Mouse (Mus musculus) heart, embryonic 14.5 days (tissue): ENCODE measurements at regions not wholly inside any gene's neighbourhood (a gene's known extent, or its start where the extent isn't known, plus 50 kb on each side); places are given as distances from the start of the nearest gene placed in this dataset.

Experiments
- ATAC-seq: fragments of 200-750 bp; cut with Nextera tagmentation; 2 replicates; pipeline ENCODE4 v1.8.0; 2017; ENCODE audit warnings: low read depth, moderate TSS enrichment; ENCODE audit not compliant: insufficient number of reproducible peaks, insufficient read depth, low FRiP score
- H3K27ac ChIP-seq, 2 experiments: fragments of 200-500 bp in 1 of 2; fragments of 300-500 bp in 1 of 2; sonication (generic) in 1 of 2; replicated peaks in 1 of 2; 2 replicates each; pipeline ENCODE4 v1.5.1; 2012 to 2014; ENCODE audit warnings: low read depth in 2 of 2, low read length in 2 of 2, control low read depth in 1 of 2, mild to moderate bottlenecking in 1 of 2, mixed read lengths in 1 of 2; ENCODE audit not compliant: control insufficient read depth in 1 of 2, insufficient read depth in 1 of 2
- H3K27me3 ChIP-seq: fragments of 300-500 bp; sonication (generic); 2 replicates; pipeline ENCODE4 v1.6.1; 2014; ENCODE audit warnings: mild to moderate bottlenecking, low read length, control low read depth; ENCODE audit not compliant: control insufficient read depth, insufficient read depth
- H3K36me3 ChIP-seq: fragments of 300-500 bp; sonication (generic); 2 replicates; pipeline ENCODE4 v1.6.1; 2014; ENCODE audit warnings: mild to moderate bottlenecking, control low read depth, low read length, mixed read lengths; ENCODE audit not compliant: control insufficient read depth, insufficient read depth
- H3K4me1 ChIP-seq, 2 experiments: fragments of 200-500 bp in 1 of 2; fragments of 300-500 bp in 1 of 2; sonication (generic) in 1 of 2; 2 replicates each; pipeline ENCODE4 v1.6.1; 2012 to 2014; ENCODE audit warnings: low read length in 2 of 2, control low read depth in 1 of 2, mixed read lengths in 1 of 2; ENCODE audit not compliant: control insufficient read depth in 2 of 2, insufficient read depth in 2 of 2
- H3K4me2 ChIP-seq: fragments of 300-500 bp; sonication (generic); 2 replicates; pipeline ENCODE4 v1.6.1; 2014; ENCODE audit warnings: mild to moderate bottlenecking, low read length
- H3K4me3 ChIP-seq, 2 experiments: fragments of 200-500 bp in 1 of 2; fragments of 300-500 bp in 1 of 2; sonication (generic) in 1 of 2; 2 replicates each; pipeline ENCODE4 v1.5.1; 2012 to 2014; ENCODE audit warnings: low read length in 2 of 2, mild to moderate bottlenecking in 2 of 2, control low read depth in 1 of 2, low read depth in 1 of 2, moderate library complexity in 1 of 2; ENCODE audit not compliant: control insufficient read depth in 1 of 2, insufficient read depth in 1 of 2
- H3K9ac ChIP-seq: fragments of 300-500 bp; sonication (generic); 2 replicates; pipeline ENCODE4 v1.6.1; 2014; ENCODE audit warnings: mild to moderate bottlenecking, low read length
- H3K9me3 ChIP-seq: fragments of 300-500 bp; sonication (generic); 2 replicates; pipeline ENCODE4 v1.6.1; 2016; ENCODE audit warnings: low read length, control low read depth; ENCODE audit not compliant: control insufficient read depth
- WGBS: fragments of 180-500 bp; shearing (Covaris S2); extraction: QIAGEN DNeasy Blood & Tissue Kit; methylation state at CpG from one replicate; pipeline ENCODE4 v1.1.7; 2014; 5-methylcytosine and 5-hydroxymethylcytosine counted together

- Histone ChIP-seq H3K4me2 (no peak overlapping the region), H3K9me3 (no peaks in the 10 kb centered on the region), H3K4me1 (peaks cover 0 to 4% of the 10 kb centered on the region in 2 experiments; a peak in 2 of 4 replicates), H3K36me3 (no peaks in the 10 kb centered on the region), H3K4me3 (no peak overlapping the region), H3K27ac (no peak overlapping the region), H3K9ac (no peak overlapping the region), H3K27me3 (no peaks in the 10 kb centered on the region)
- ATAC-seq: no peak
- 64% methylated on average over 5 of the region's 5 CpGs for WGBS
Observed at GRCm38 (mm10) chr2:61497930-61498329, 80.5 kb upstream of the Tank start.

DNA sequence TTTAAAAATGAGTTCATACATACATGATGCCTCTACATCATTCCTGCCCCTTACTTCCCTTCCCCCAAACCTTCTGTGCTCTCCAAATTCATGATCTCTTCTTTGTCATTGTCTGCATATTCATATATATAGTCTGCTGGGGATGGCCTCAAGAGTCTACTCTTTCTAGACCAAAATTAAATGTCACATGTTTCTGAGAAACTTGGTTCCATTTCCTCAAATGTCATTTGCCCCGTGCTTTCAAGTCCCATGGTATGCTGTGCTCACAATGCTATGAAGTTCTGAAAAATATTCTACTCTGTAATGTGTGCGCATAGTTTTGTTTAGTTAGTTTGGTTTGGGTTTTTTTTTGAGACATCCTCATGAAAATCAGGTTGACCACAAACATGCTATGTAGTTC, 81.4 kb upstream of the Tank start:
- Histone ChIP-seq H3K27ac (no peak overlapping the region), H3K36me3 (no peaks in the 10 kb centered on the region), H3K27me3 (no peaks in the 10 kb centered on the region), H3K4me1 (peaks cover 0 to 4% of the 10 kb centered on the region in 2 experiments; a peak in 2 of 4 replicates), H3K9me3 (no peaks in the 10 kb centered on the region), H3K4me3 (no peak overlapping the region), H3K9ac (no peak overlapping the region), H3K4me2 (no peak overlapping the region)
- 83% methylated on average over 2 of the region's 2 CpGs for WGBS
- no peak for ATAC-seq

GRCm38 (mm10) chr2:61493918-61494712, 84.3 kb upstream of the Tank start:
- H3K4me2 ChIP-seq: peak overlapping the region; percentile 35; the same call in 1 of the 2 replicates
- H3K4me3 ChIP-seq: no peak overlapping the region
- no peaks in the 10 kb centered on the region for H3K27me3 ChIP-seq
- no peak overlapping the region for H3K9ac ChIP-seq
- 0 out of 4 replicates have a peak overlapping the region, but pooled peaks of 1 of the 2 experiments have one; percentile 15 for H3K27ac ChIP-seq
- ATAC-seq: no peak
- WGBS: 34% methylated on average over 11 of the region's 11 CpGs
- H3K4me1 ChIP-seq: peaks cover 0 to 4% of the 10 kb centered on the region in 2 experiments; a peak in 2 of 4 replicates
- H3K9me3 ChIP-seq: no peaks in the 10 kb centered on the region
- H3K36me3 ChIP-seq: no peaks in the 10 kb centered on the region

GRCm38 (mm10) chr2:61492043-61492743, 86.2 kb upstream of the Tank start:
- Histone ChIP-seq H3K4me3 (no peak overlapping the region), H3K4me2 (no peak overlapping the region), H3K27me3 (no peaks in the 10 kb centered on the region), H3K36me3 (no peaks in the 10 kb centered on the region), H3K27ac (no peak overlapping the region), H3K4me1 (peaks cover 0 to 4% of the 10 kb centered on the region in 2 experiments; a peak in 2 of 4 replicates), H3K9me3 (no peaks in the 10 kb centered on the region), H3K9ac (no peak overlapping the region)
- 56% methylated on average over 6 of the region's 6 CpGs for WGBS
- no peak for ATAC-seq

DNA sequence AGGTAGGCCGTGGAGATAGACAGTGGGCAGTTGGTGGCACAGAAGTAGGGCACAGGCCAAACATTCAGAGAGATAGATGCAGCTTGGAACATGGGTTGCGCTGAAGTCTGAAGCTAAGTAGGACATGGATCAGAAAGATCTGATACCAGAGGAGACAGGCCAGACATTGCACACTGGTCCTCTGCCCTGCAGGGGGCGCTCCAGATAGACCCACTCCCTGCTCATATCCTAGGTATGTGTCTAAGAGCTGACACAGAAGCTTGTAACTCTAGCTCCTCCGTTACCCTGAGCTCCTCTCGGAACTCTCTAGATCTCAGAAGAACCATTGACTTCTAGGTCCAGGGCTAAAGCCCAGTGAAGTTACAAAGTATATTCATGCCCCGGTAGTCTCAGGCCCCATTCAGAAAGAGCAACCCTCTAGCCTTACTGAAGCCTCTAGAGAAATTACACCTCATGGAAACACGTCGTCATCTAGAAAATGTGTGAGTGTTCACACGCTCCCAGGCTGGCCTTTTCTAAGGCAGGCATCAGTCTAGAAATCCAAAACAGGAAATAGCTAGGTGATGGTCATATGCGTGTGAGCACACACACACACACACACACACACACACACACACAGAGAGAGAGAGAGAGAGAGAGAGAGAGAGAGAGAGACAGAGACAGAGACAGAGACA, 87.8 kb upstream of the Tank start:
- no peak for ATAC-seq
- WGBS: 73% methylated on average over 10 of the region's 10 CpGs
- H3K4me1 ChIP-seq: peaks cover 0 to 4% of the 10 kb centered on the region in 2 experiments; a peak in 2 of 4 replicates

GRCm38 (mm10) chr2:61489762-61490161, 88.6 kb upstream of the Tank start:
- no peaks in the 10 kb centered on the region for H3K36me3 ChIP-seq
- no peaks in the 10 kb centered on the region for H3K27me3 ChIP-seq
- H3K27ac ChIP-seq: no peak overlapping the region
- no peak overlapping the region for H3K9ac ChIP-seq
- no peaks in the 10 kb centered on the region for H3K9me3 ChIP-seq
- 89% methylated on average over 10 of the region's 10 CpGs for WGBS
- no peak overlapping the region for H3K4me3 ChIP-seq
- ATAC-seq: no peak
- H3K4me1 ChIP-seq: peaks cover 0 to 4% of the 10 kb centered on the region in 2 experiments; a peak in 2 of 4 replicates
- no peak overlapping the region for H3K4me2 ChIP-seq

More for the DNA sequence above, 87.8 kb upstream of the Tank start:
- no peaks in the 10 kb centered on the region for H3K9me3 ChIP-seq
- no peaks in the 10 kb centered on the region for H3K27me3 ChIP-seq
- no peak overlapping the region for H3K9ac ChIP-seq
- no peak overlapping the region for H3K4me3 ChIP-seq
- H3K4me2 ChIP-seq: no peak overlapping the region
- H3K27ac ChIP-seq: no peak overlapping the region
- H3K36me3 ChIP-seq: no peaks in the 10 kb centered on the region

DNA sequence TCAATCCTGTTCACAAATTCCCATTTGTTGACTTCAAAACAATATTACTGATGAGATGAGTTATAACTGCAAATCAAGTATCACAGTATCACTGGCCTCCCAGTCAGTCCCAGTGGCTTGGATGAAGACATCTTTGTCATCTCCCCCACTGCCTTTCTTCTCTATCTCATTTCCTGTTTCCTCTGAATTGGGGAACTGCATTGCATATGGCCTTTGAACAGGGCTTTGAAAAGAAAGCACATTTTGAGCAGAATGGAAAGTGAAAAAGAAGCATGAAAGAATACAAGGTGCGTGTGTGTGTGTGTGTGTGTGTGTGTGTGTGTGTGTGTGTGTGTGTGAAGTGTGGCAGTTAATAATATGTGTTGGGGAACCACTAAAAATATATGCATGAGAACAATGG, 94.6 kb upstream of the Tank start:
- no peak for ATAC-seq
- Histone ChIP-seq H3K36me3 (no peaks in the 10 kb centered on the region), H3K27me3 (no peaks in the 10 kb centered on the region), H3K4me2 (no peak overlapping the region), H3K9ac (no peak overlapping the region), H3K4me1 (no peaks in the 10 kb centered on the region), H3K9me3 (no peaks in the 10 kb centered on the region), H3K27ac (no peak overlapping the region), H3K4me3 (no peak overlapping the region)
- WGBS: 67% methylated on average over 1 of the region's 1 CpGs
